Mouse (Mus musculus): Measurements from ENCODE around the gene Bcl7c.
"Not testable (repeated sequence)": the region's sequence is repeated elsewhere in the genome, so short reads cannot be mapped to it uniquely, and the experiment has no call there.

Bcl7c gene

DNA sequence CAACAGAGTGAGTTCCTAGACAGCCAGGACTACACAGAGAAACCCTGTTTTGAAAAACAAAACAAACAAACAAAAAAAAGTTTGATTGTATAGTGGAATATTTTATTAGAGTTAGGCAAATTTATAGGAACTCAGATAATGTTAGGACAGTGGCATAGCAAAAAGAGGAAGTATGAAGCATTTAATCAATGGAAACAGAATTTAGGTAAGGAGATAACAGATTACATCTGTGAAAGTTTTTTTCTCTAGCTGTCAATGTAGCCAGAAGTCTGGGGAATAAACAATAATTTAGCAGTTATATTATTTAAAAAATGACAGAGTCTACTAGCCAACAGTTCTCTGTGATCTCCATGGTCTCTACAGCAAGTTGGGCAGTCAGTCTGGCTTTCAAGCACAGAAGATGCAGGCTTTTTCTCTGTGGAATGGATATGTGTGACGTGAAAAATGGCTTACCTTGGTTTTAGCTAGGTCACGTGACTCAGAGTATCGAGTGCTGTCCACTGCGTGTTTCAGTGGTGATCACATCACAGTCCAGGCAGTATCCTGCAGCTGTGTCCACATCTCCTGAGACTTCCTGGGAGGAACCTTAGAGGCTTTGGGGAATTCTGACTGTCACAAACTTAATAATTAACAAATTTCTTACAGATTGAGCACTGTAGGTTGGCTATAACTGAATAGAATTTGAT lies 60.1 kb downstream of the Bcl7c start:
- DNase-seq (ENCODE audit: low spot score in 2 of 2): no peak

- not testable (repeated sequence) for DNase-seq (ENCODE audit: low spot score in 2 of 2)
These were observed 61.2 kb downstream of the Bcl7c start for GRCm38 (mm10) chr7:127647576-127647975.

DNA sequence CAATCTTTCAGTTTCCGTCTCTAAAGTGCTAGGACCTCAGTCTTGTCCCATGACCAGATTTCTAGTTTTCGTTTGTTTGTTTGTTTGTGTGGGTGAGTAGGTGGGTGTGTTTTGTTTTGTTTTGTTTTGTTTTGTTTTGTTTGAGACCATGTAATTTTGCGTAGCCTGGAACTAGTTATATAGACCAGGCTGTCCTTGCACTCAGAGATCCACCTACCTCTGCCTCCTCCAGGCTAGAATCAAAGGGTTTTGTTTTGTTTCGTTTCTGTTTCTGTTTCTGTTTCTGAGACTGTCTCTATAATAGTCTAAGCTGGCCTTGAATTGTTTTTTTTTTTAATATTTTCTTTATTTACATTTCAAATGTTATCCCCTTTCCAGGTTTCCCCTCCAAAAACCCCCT lies 62.4 kb downstream of the Bcl7c start:
- no peak for DNase-seq (ENCODE audit: low spot score in 2 of 2)

GRCm38 (mm10) chr7:127642254-127642653 lies 66.5 kb downstream of the Bcl7c start:
- no peak for DNase-seq (ENCODE audit: low spot score in 2 of 2)

GRCm38 (mm10) chr7:127641260-127641659 lies 67.5 kb downstream of the Bcl7c start:
- DNase-seq (ENCODE audit: low spot score in 2 of 2): no peak

GRCm38 (mm10) chr7:127636963-127637362 lies 71.8 kb downstream of the Bcl7c start:
- peak in 1 of 2 experiments; percentile 35 for DNase-seq (ENCODE audit: low spot score in 2 of 2)

GRCm38 (mm10) chr7:127631416-127631815 lies 77.3 kb downstream of the Bcl7c start:
- DNase-seq (ENCODE audit: low spot score in 2 of 2): no peak

GRCm38 (mm10) chr7:127628646-127629045 lies 80.1 kb downstream of the Bcl7c start:
- no peak for DNase-seq (ENCODE audit: low spot score in 2 of 2)

GRCm38 (mm10) chr7:127626471-127626870 lies 82.3 kb downstream of the Bcl7c start:
- peak; percentile 57 to 68 for DNase-seq (ENCODE audit: low spot score in 2 of 2)

- DNase-seq (ENCODE audit: low spot score in 2 of 2): no peak
These were observed 82.7 kb downstream of the Bcl7c start for GRCm38 (mm10) chr7:127626039-127626438.

- not testable (repeated sequence) for DNase-seq (ENCODE audit: low spot score in 2 of 2)
These were observed 90.3 kb downstream of the Bcl7c start for GRCm38 (mm10) chr7:127618402-127618801.

DNA sequence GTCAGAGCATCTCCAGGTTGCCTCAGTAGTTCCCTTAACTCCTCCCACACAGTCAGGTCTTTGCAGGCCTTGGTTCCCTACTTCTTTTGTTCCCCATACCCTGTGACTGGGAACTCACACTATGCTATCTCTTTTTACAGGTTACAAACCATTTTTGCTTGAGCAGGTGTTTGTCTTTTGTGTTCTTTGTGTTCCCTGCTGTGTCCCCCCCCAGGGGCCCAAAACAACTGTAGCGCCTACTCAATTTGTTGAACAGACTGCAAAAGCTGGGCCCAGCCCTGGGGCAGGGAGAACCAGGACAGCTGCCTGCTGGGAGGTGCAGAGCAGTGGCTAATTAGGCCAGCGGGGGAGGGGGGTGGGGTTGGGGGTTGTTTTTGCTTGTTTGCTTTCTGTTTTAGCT lies 90.8 kb downstream of the Bcl7c start:
- no peak for DNase-seq (ENCODE audit: low spot score in 2 of 2)

DNA sequence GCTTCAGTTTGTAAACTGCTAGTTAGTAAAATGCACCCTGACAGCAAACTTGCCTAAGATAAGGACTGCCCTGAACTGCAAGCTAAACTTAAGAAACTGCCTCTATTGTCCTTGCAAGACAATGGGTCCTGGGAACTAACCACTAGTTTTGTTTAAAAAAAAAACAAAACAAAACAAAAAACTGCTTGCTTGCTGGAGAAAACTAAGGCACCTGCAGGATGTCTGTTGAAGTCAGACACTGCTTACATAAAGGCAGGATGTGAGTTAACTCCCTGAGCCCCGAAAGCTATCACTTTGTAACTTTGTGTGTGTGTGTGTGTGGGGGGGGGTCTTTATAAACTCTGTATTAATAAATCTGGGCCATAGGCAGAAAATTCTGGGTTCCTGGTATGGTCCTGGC lies 91.9 kb downstream of the Bcl7c start:
- DNase-seq (ENCODE audit: low spot score in 2 of 2): no peak

DNA sequence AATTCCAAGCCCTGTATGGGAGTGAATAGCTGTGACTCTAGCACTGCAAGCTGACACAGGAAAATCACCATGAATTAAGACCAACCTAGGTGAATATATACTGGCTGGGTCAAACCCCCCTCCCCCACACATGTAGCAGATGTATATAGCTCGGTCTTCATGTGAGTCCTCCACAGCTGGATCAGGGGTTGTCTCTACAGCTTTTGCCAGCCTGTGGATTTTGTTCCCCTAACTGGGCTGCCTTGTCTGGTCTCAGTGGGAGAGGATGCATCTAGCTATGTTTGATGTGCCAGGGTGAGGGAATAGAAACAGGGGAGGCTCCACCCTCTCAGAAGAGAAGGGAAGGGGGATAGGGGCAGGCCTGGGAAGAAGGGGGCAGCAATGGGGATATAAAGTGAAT lies 92.4 kb downstream of the Bcl7c start:
- DNase-seq (ENCODE audit: low spot score in 2 of 2): no peak

DNA sequence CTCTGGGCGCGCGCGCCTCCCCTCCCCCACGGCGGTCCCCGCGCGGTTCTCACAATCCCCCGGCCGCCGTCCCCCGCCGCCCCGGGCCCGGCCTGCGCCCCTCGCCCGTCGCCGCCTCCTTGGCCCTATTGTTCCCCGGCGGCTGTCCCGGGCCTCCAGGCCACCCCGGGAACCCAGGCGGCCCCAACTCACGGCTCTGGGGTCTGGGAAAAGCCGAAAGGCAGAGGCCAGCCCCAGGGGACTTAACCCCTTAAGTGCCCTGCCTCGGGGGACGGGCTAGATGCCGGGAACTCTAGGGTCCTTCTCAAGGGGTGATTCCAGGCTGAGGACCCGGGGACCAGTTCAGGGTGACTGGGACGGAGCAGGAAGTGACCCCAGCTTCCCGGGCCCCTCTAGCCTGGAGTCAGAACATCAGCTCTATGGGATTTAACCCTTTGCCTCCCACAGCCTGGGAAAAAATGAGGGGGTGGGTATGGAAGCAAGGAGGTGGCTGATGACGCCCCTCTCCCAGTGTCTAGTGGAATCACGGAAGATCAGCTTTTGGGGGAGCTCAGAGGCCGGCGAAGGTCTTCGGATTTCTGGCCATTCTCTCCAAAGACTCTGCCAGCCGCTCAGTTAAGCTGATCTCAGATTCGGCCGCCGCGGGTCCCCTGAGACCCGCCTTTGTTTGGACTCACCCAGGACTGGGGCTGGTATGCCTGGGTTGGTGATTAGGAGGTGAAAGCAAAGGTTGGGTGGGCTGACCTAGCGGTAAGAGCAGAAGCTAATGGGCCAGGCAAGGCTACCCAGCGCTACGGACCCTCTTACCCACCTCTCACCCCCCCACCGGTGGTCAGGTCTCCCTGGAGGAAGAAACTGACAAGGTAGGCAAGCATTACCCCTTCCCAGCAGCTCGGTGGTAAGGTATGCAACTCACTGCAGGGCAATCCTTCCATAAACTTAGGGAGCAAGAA lies 93.6 kb downstream of the Bcl7c start, which contains the start of gene Zfp629:
Zfp629 (minus strand) TSS at position 907 of the 953 bp plus-strand sequence.
- peak; percentile 44 to 81 for DNase-seq (ENCODE audit: low spot score in 2 of 2)

- DNase-seq (ENCODE audit: low spot score in 2 of 2): peak in 1 of 2 experiments; percentile 53
These were observed 94.2 kb downstream of the Bcl7c start for GRCm38 (mm10) chr7:127614511-127614890.

DNA sequence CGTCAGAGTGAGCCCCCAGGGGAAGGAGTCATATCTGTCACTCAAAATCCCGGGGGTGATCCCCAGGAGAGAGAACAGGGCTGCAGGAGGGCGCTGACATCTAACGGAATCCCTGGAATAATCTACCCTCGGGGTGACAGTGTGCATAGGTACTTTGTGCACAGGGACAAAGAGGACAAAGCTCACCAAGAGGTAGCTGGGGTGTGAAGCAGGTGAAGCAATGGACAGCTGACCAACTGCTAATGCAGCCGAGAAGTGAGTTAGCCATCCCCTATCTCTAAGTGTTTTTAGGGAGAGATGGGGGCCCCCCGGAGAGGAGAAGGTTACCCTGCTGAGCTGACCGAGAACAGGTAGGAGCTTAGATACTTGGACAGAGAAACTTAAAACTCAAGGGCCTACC lies 94.6 kb downstream of the Bcl7c start:
- no peak for DNase-seq (ENCODE audit: low spot score in 2 of 2)

DNA sequence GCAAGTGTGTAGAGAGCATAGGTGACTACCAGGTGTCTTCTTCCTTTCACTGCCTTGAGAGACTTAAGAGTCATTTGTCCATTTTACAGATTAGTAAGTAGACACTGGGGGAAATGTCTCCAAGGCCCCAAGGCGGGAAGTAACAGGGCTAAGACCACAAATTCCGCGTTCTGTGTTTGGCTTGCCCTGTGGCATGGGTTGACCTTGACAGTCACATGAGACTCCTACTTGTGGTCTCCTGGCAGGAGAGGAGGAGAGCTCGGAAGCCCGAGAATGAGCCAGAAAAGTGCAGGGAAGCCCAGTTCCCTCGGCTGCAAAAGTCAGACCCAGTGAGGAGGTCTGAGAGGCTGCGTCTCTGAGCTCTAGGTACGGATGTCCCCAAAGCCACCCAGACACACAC lies 95.2 kb downstream of the Bcl7c start:
- DNase-seq (ENCODE audit: low spot score in 2 of 2): no peak

- no peak for DNase-seq (ENCODE audit: low spot score in 2 of 2)
These were observed 97.2 kb downstream of the Bcl7c start for GRCm38 (mm10) chr7:127611561-127611960.

All from spleen, postnatal 4 days (tissue).